Mouse (Mus musculus): ENCODE measurements around the gene Nell2.
"Not testable (repeated sequence)": the region's sequence is repeated elsewhere in the genome, so short reads cannot be mapped to it uniquely, and the experiment has no call there.

Nell2 gene

GRCm38 (mm10) chr15:95527948-95528861, at the start of gene Nell2:
Gene Nell2 (minus strand): TSS chr15:95528559.
- DNase-seq (ENCODE audit: low spot score in 2 of 2): peak in 1 of 2 experiments; percentile 63

GRCm38 (mm10) chr15:95574661-95575060, 46.3 kb upstream of the Nell2 start:
- peak in 1 of 2 experiments; percentile 75 for DNase-seq (ENCODE audit: low spot score in 2 of 2)

GRCm38 (mm10) chr15:95569606-95570005, 41.2 kb upstream of the Nell2 start:
- DNase-seq (ENCODE audit: low spot score in 2 of 2): no peak

GRCm38 (mm10) chr15:95565160-95565559, 36.8 kb upstream of the Nell2 start:
- DNase-seq (ENCODE audit: low spot score in 2 of 2): peak in 1 of 2 experiments; percentile 32

- DNase-seq (ENCODE audit: low spot score in 2 of 2): no peak
These were observed 32.9 kb upstream of the Nell2 start for GRCm38 (mm10) chr15:95561303-95561702.

- DNase-seq (ENCODE audit: low spot score in 2 of 2): no peak
These were observed 21.7 kb upstream of the Nell2 start for GRCm38 (mm10) chr15:95550011-95550410.

GRCm38 (mm10) chr15:95542632-95543031, 14.3 kb upstream of the Nell2 start:
- DNase-seq (ENCODE audit: low spot score in 2 of 2): peak in 1 of 2 experiments; percentile 25

GRCm38 (mm10) chr15:95536724-95537123, 8.4 kb upstream of the Nell2 start:
- peak in 1 of 2 experiments; percentile 42 for DNase-seq (ENCODE audit: low spot score in 2 of 2)

- DNase-seq (ENCODE audit: low spot score in 2 of 2): peak in 1 of 2 experiments; percentile 64
These were observed 7.9 kb upstream of the Nell2 start for GRCm38 (mm10) chr15:95536230-95536629.

- no peak for DNase-seq (ENCODE audit: low spot score in 2 of 2)
These were observed 6.3 kb upstream of the Nell2 start for GRCm38 (mm10) chr15:95534644-95535043.

GRCm38 (mm10) chr15:95527461-95527947, 855 bp downstream of the Nell2 start:
- DNase-seq (ENCODE audit: low spot score in 2 of 2): no peak

GRCm38 (mm10) chr15:95526626-95527411, 1.5 kb downstream of the Nell2 start:
- DNase-seq (ENCODE audit: low spot score in 2 of 2): peak in 1 of 2 experiments; percentile 29

GRCm38 (mm10) chr15:95525997-95526396, 2.4 kb downstream of the Nell2 start:
- peak in 1 of 2 experiments; percentile 76 for DNase-seq (ENCODE audit: low spot score in 2 of 2)

GRCm38 (mm10) chr15:95518204-95518603, 10.2 kb downstream of the Nell2 start:
- no peak for DNase-seq (ENCODE audit: low spot score in 2 of 2)

GRCm38 (mm10) chr15:95513306-95513705, 15.1 kb downstream of the Nell2 start:
- DNase-seq (ENCODE audit: low spot score in 2 of 2): not testable (repeated sequence)

GRCm38 (mm10) chr15:95495666-95496065, 32.7 kb downstream of the Nell2 start:
- DNase-seq (ENCODE audit: low spot score in 2 of 2): no peak

- DNase-seq (ENCODE audit: low spot score in 2 of 2): no peak
These were observed 33.2 kb downstream of the Nell2 start for GRCm38 (mm10) chr15:95495193-95495592.

- peak; percentile 32 to 75 for DNase-seq (ENCODE audit: low spot score in 2 of 2)
These were observed 36.2 kb downstream of the Nell2 start for GRCm38 (mm10) chr15:95492201-95492600.

- no peak for DNase-seq (ENCODE audit: low spot score in 2 of 2)
These were observed 39.2 kb downstream of the Nell2 start for GRCm38 (mm10) chr15:95489174-95489573.

GRCm38 (mm10) chr15:95487961-95488360, 40.4 kb downstream of the Nell2 start:
- DNase-seq (ENCODE audit: low spot score in 2 of 2): peak; percentile 71 to 87

- no peak for DNase-seq (ENCODE audit: low spot score in 2 of 2)
These were observed 46.4 kb downstream of the Nell2 start for GRCm38 (mm10) chr15:95482002-95482401.

GRCm38 (mm10) chr15:95481585-95481984, 46.8 kb downstream of the Nell2 start:
- no peak for DNase-seq (ENCODE audit: low spot score in 2 of 2)

All from left cerebral cortex, adult 9 months (tissue).